Mouse (Mus musculus): Measurements from ENCODE around the gene Fam71e2. TPM values are rescaled to one million over a fixed set of nuclear protein-coding genes. Genes with fewer than 3 reads are reported as not detected.
"Not testable (repeated sequence)": the region's sequence is repeated elsewhere in the genome, so short reads cannot be mapped to it uniquely, and the experiment has no call there.

Gene Fam71e2
- not detected in 2 replicates for polyA plus RNA-seq (2015; fragmentation: Nextera tagmentation; extraction: Ambion mirVana)

GRCm38 (mm10) chr7:4771202-4771601, at the start of gene Fam71e2:
Fam71e2 (minus strand) TSS chr7:4771302.
- Histone ChIP-seq H3K4me2 (replicated peaks) (no peak within 1 kb of the TSS), H3K4me3 (replicated peaks) (no peak within 1 kb of the TSS), H3K27ac (replicated peaks) (no peak within 1 kb of the TSS), H3K36me3 (no peaks in the 10 kb centered on the region), H3K27me3 (peaks cover 17% of the 10 kb centered on the region), H3K9ac (no peak within 1 kb of the TSS), H3K9me3 (replicated peaks) (no peaks in the 10 kb centered on the region), H3K4me1 (no peaks in the 10 kb centered on the region)
- no peak for ATAC-seq (ENCODE audit: insufficient number of reproducible peaks, low FRiP score, low TSS enrichment, low read depth)
- 75% methylated on average over 4 of the region's 5 CpGs for WGBS

- no peak for ATAC-seq (ENCODE audit: insufficient number of reproducible peaks, low FRiP score, low TSS enrichment, low read depth)
- no peak overlapping the region for H3K9ac ChIP-seq
- no peak overlapping the region for H3K4me3 ChIP-seq (replicated peaks)
- H3K27ac ChIP-seq (replicated peaks): no peak overlapping the region
- no peaks in the 10 kb centered on the region for H3K36me3 ChIP-seq
- peaks cover 6% of the 10 kb centered on the region; the same call in 1 of the 2 replicates for H3K4me1 ChIP-seq
- H3K4me2 ChIP-seq (replicated peaks): no peak overlapping the region
- no peaks in the 10 kb centered on the region for H3K9me3 ChIP-seq (replicated peaks)
- H3K27me3 ChIP-seq: no peaks in the 10 kb centered on the region
These were observed 45.5 kb upstream of the Fam71e2 start for GRCm38 (mm10) chr7:4816559-4816958.

GRCm38 (mm10) chr7:4813105-4813791, 42.1 kb upstream of the Fam71e2 start:
- peaks cover 30% of the 10 kb centered on the region for H3K4me1 ChIP-seq
- H3K36me3 ChIP-seq: peaks cover 28% of the 10 kb centered on the region; the same call in 1 of the 2 replicates
- ATAC-seq (ENCODE audit: insufficient number of reproducible peaks, low FRiP score, low TSS enrichment, low read depth): no peak
- no peaks in the 10 kb centered on the region for H3K9me3 ChIP-seq (replicated peaks)
- WGBS: 20% methylated on average over 8 of the region's 8 CpGs
- H3K27ac ChIP-seq (replicated peaks): peak overlapping the region; percentile 97
- peak overlapping the region; percentile 39 for H3K9ac ChIP-seq
- no peaks in the 10 kb centered on the region for H3K27me3 ChIP-seq
- H3K4me3 ChIP-seq (replicated peaks): peak overlapping the region; percentile 98
- H3K4me2 ChIP-seq (replicated peaks): peak overlapping the region; percentile 72

- peak; percentile 98 for ATAC-seq (ENCODE audit: insufficient number of reproducible peaks, low FRiP score, low TSS enrichment, low read depth)
These were observed 41.4 kb upstream of the Fam71e2 start, which contains the start of gene Ube2s for GRCm38 (mm10) chr7:4812303-4813104. Ube2s (minus strand) TSS chr7:4812590.

GRCm38 (mm10) chr7:4811842-4812302, 40.8 kb upstream of the Fam71e2 start:
- Histone ChIP-seq H3K9me3 (replicated peaks) (no peaks in the 10 kb centered on the region), H3K4me2 (replicated peaks) (peak overlapping the region; percentile 72), H3K27ac (replicated peaks) (peak overlapping the region; percentile 97), H3K9ac (peak overlapping the region; percentile 95), H3K4me1 (peaks cover 30% of the 10 kb centered on the region), H3K36me3 (peaks cover 37% of the 10 kb centered on the region), H3K4me3 (replicated peaks) (peak overlapping the region; percentile 98), H3K27me3 (no peaks in the 10 kb centered on the region)
- 2% methylated on average over 33 of the region's 36 CpGs for WGBS
- no peak; the same call in 1 of the 2 replicates for ATAC-seq (ENCODE audit: insufficient number of reproducible peaks, low FRiP score, low TSS enrichment, low read depth)

More at GRCm38 (mm10) chr7:4812303-4813104, 41.4 kb upstream of the Fam71e2 start, which contains the start of gene Ube2s:
- H3K4me1 ChIP-seq: peaks cover 30% of the 10 kb centered on the region
- peak within 1 kb of the TSS; percentile 95 for H3K9ac ChIP-seq
- peak within 1 kb of the TSS; percentile 97 for H3K27ac ChIP-seq (replicated peaks)
- peak within 1 kb of the TSS; percentile 72 for H3K4me2 ChIP-seq (replicated peaks)
- H3K36me3 ChIP-seq: peaks cover 31% of the 10 kb centered on the region
- H3K27me3 ChIP-seq: no peaks in the 10 kb centered on the region
- no peaks in the 10 kb centered on the region for H3K9me3 ChIP-seq (replicated peaks)
- peak within 1 kb of the TSS; percentile 98 for H3K4me3 ChIP-seq (replicated peaks)
- WGBS: under 1% methylated on average over 62 of the region's 62 CpGs

GRCm38 (mm10) chr7:4811131-4811530, 40.0 kb upstream of the Fam71e2 start:
- H3K27me3 ChIP-seq; H3K9me3 ChIP-seq (replicated peaks); H3K27ac ChIP-seq (replicated peaks); ATAC-seq (ENCODE audit: insufficient number of reproducible peaks, low FRiP score, low TSS enrichment, low read depth): not testable (repeated sequence)
- peak overlapping the region; percentile 95 for H3K9ac ChIP-seq
- H3K4me3 ChIP-seq (replicated peaks): peak overlapping the region; percentile 98
- H3K4me2 ChIP-seq (replicated peaks): peak overlapping the region; percentile 72
- peaks cover 30% of the 10 kb centered on the region for H3K4me1 ChIP-seq
- 30% methylated on average over 10 of the region's 10 CpGs for WGBS
- H3K36me3 ChIP-seq: peaks cover 45% of the 10 kb centered on the region

- no peak overlapping the region for H3K27ac ChIP-seq (replicated peaks)
- no peak overlapping the region for H3K9ac ChIP-seq
- peaks cover 24% of the 10 kb centered on the region for H3K4me1 ChIP-seq
- H3K4me2 ChIP-seq (replicated peaks): no peak overlapping the region
- no peak for ATAC-seq (ENCODE audit: insufficient number of reproducible peaks, low FRiP score, low TSS enrichment, low read depth)
- H3K27me3 ChIP-seq: no peaks in the 10 kb centered on the region
- H3K4me3 ChIP-seq (replicated peaks): no peak overlapping the region
- peaks cover 64% of the 10 kb centered on the region for H3K36me3 ChIP-seq
- H3K9me3 ChIP-seq (replicated peaks): no peaks in the 10 kb centered on the region
- 89% methylated on average over 7 of the region's 7 CpGs for WGBS
These were observed 35.6 kb upstream of the Fam71e2 start for GRCm38 (mm10) chr7:4806716-4807115.

GRCm38 (mm10) chr7:4802247-4802646, 31.1 kb upstream of the Fam71e2 start:
- Histone ChIP-seq H3K4me2 (replicated peaks) (no peak overlapping the region), H3K36me3 (peaks cover 42% of the 10 kb centered on the region), H3K9ac (no peak overlapping the region), H3K4me1 (no peaks in the 10 kb centered on the region), H3K27ac (replicated peaks) (no peak overlapping the region), H3K9me3 (replicated peaks) (no peaks in the 10 kb centered on the region), H3K27me3 (no peaks in the 10 kb centered on the region), H3K4me3 (replicated peaks) (no peak overlapping the region)
- no peak for ATAC-seq (ENCODE audit: insufficient number of reproducible peaks, low FRiP score, low TSS enrichment, low read depth)

GRCm38 (mm10) chr7:4795767-4796433, 24.8 kb upstream of the Fam71e2 start:
- Histone ChIP-seq H3K9ac (no peak overlapping the region), H3K27me3 (no peaks in the 10 kb centered on the region), H3K9me3 (replicated peaks) (no peaks in the 10 kb centered on the region), H3K4me1 (peaks cover 16% of the 10 kb centered on the region), H3K4me2 (replicated peaks) (no peak overlapping the region), H3K36me3 (peaks cover 40% of the 10 kb centered on the region), H3K4me3 (replicated peaks) (no peak overlapping the region), H3K27ac (replicated peaks) (no peak overlapping the region; the same call in 1 of the 2 replicates)
- no peak for ATAC-seq (ENCODE audit: insufficient number of reproducible peaks, low FRiP score, low TSS enrichment, low read depth)
- 64% methylated on average over 7 of the region's 7 CpGs for WGBS

GRCm38 (mm10) chr7:4794631-4795168, 23.6 kb upstream of the Fam71e2 start:
- H3K9ac ChIP-seq: 0 out of 2 replicates have a peak overlapping the region, but pooled peaks have one; percentile 9
- H3K9me3 ChIP-seq (replicated peaks): no peaks in the 10 kb centered on the region
- H3K27ac ChIP-seq (replicated peaks): no peak overlapping the region
- H3K36me3 ChIP-seq: peaks cover 40% of the 10 kb centered on the region
- no peak for ATAC-seq (ENCODE audit: insufficient number of reproducible peaks, low FRiP score, low TSS enrichment, low read depth)
- peak overlapping the region; percentile 65; the same call in 1 of the 2 replicates for H3K4me2 ChIP-seq (replicated peaks)
- H3K27me3 ChIP-seq: 0 out of 2 replicates have a peak, but pooled peaks cover 4% of the 10 kb centered on the region
- whole genome bisulfite sequencing: 83% methylated on average over 3 of the region's 3 CpGs
- H3K4me1 ChIP-seq: peaks cover 16% of the 10 kb centered on the region
- H3K4me3 ChIP-seq (replicated peaks): 0 out of 2 replicates have a peak overlapping the region, but pooled peaks have one; percentile 87

Data from embryonic facial prominence, embryonic 15.5 days (tissue).